Mouse (Mus musculus): ENCODE measurements at regions not wholly inside any gene's neighbourhood (a gene's known extent, or its start where the extent isn't known, plus 50 kb on each side); places are given as distances from the start of the nearest gene placed in this dataset.

DNA sequence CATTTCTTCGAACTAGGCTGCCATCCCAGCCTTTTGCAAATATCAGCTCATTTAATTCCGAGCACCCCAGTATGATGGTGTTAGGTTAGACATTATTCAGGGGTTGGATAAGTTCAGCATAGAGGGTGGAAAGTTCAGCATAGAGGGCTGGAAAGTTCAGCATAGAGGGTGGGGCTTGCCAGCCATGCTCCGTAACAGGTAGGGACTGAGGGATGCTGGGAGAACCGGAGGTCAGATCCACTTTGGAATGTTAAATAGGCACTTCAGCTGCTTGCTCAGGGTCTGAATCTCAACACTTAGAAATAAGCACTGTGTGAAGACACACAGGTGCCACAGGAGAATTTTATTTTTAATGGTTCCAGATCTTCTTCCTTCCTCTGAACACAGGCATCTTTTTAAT is 1170.9 kb upstream of the A1bg start:
- H3K27me3 ChIP-seq (ENCODE audit: control insufficient read depth, insufficient read depth, low read length): no peaks in the 10 kb centered on the region
- WGBS: 80% methylated on average over 4 of the region's 4 CpGs
- ATAC-seq (ENCODE audit: low read depth): no peak

DNA sequence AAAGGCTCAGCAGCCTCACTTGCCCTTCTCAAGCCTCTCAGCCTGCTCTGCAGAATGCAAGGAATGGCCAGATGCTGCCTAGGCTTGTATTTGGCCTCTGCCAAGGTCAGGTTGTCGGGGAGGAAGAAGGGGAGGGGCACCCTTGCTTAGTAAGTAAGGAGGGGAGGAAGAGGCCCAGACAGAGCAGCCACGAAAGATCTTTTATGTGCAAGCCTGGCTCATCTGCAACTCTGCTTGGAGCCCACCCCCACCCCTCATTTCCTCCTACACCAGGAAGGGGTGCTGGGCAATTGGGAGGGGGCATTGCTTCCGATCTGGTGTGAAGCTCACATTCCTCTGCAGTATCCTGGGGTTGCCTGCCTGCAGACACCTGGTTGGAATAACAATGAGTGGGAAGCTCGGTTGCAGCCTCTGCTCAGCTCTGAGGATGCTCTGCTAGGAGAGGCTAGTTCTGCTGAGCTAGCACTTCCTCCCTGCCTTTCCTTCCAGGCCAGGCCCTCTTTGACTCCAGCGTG is 1169.9 kb upstream of the A1bg start:
- WGBS: 8% methylated on average over 5 of the region's 5 CpGs
- Histone ChIP-seq H3K36me3 (ENCODE audit: control insufficient read depth, insufficient read depth, low read length) (no peaks in the 10 kb centered on the region), H3K27ac (ENCODE audit: low read depth, low read length) (peak overlapping the region; percentile 34; the same call in 1 of the 2 replicates), H3K9ac (replicated peaks; ENCODE audit: low read depth, low read length) (no peak overlapping the region), H3K4me1 (ENCODE audit: control insufficient read depth, insufficient read depth, low read length) (peaks cover 10% of the 10 kb centered on the region), H3K4me3 (ENCODE audit: low read depth, low read length) (no peak overlapping the region), H3K4me2 (ENCODE audit: low read depth, low read length) (no peak overlapping the region), H3K27me3 (ENCODE audit: control insufficient read depth, insufficient read depth, low read length) (no peaks in the 10 kb centered on the region), H3K9me3 (ENCODE audit: control insufficient read depth, low read length) (no peaks in the 10 kb centered on the region)
- ATAC-seq (ENCODE audit: low read depth): peak; percentile 89

More for the DNA sequence above, 1170.9 kb upstream of the A1bg start:
- Histone ChIP-seq H3K4me3 (ENCODE audit: low read depth, low read length) (no peak overlapping the region), H3K9me3 (ENCODE audit: control insufficient read depth, low read length) (no peaks in the 10 kb centered on the region), H3K36me3 (ENCODE audit: control insufficient read depth, insufficient read depth, low read length) (no peaks in the 10 kb centered on the region), H3K9ac (replicated peaks; ENCODE audit: low read depth, low read length) (no peak overlapping the region), H3K4me2 (ENCODE audit: low read depth, low read length) (no peak overlapping the region), H3K27ac (ENCODE audit: low read depth, low read length) (no peak overlapping the region), H3K4me1 (ENCODE audit: control insufficient read depth, insufficient read depth, low read length) (peaks cover 10% of the 10 kb centered on the region)

DNA sequence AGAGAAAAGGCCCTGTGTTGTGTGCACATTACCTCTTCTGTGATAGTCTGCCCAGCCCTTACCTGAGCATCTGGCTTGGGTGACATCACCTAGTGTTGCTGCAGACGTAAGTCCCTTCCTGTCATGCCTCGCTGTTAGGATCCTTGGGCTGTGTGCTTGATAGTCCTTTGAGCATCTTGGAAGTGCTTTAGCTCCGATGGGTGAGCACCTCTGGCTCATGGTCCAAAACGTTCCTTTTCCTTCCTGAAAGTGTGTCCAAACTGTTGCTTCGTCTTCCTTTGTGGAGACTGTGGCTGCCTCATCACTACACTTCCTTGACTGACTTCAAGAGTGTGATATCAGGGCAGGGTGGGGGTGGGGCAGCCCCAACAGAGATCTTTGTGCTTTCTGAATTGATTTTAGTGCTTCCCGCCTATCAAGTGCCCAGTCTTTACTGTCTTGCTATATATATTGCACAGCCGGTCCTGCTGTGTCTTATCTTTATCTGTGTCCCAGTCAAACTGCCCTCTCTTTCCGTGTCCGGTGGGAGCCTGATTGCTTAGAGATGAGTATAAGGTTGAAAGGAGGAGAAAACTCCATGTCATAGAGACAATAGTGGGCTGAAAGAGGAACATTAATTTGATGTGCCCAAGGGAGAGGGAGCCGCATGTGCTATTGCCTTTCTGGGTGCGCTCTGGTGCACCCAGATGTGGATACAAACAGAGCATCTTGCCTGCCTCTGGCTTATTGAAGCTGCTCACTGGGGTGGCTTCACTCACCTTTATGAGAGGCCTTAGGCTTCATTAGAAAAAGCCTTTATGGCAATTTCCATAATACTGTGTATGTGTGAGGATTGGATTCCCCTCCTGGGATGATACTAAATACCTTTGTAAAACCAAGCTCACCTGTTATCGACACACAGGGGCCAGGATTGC is 1169.2 kb upstream of the A1bg start:
- 41% methylated on average over 12 of the region's 12 CpGs for WGBS
- peak; percentile 52 for ATAC-seq (ENCODE audit: low read depth)

DNA sequence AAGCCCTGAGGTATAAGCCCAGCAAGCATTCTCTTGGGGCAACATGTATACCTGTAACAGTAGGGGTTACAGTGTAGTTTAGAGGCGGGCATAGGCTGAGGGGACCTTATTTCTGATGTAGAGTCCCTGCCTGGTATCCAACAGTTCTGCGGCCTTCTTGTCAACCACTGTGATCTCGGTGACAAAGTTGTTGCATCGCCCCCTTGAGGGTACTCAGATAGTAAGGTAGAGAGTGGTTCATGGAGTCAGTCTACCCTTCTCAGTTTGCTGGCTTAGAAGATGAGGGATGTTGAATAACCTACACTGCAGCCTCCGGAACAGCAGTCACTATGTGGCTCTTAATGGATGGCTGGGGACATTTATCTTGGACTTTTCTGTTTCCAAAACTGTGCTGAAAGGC is 1168.3 kb upstream of the A1bg start:
- no peak overlapping the region for H3K9ac ChIP-seq (replicated peaks; ENCODE audit: low read depth, low read length)
- peaks cover 10% of the 10 kb centered on the region for H3K4me1 ChIP-seq (ENCODE audit: control insufficient read depth, insufficient read depth, low read length)
- no peaks in the 10 kb centered on the region for H3K9me3 ChIP-seq (ENCODE audit: control insufficient read depth, low read length)
- 92% methylated on average over 5 of the region's 5 CpGs for WGBS
- no peaks in the 10 kb centered on the region for H3K36me3 ChIP-seq (ENCODE audit: control insufficient read depth, insufficient read depth, low read length)
- H3K4me3 ChIP-seq (ENCODE audit: low read depth, low read length): no peak overlapping the region
- ATAC-seq (ENCODE audit: low read depth): no peak
- no peak overlapping the region for H3K27ac ChIP-seq (ENCODE audit: low read depth, low read length)
- no peaks in the 10 kb centered on the region for H3K27me3 ChIP-seq (ENCODE audit: control insufficient read depth, insufficient read depth, low read length)
- H3K4me2 ChIP-seq (ENCODE audit: low read depth, low read length): no peak overlapping the region

More for the DNA sequence above, 1169.2 kb upstream of the A1bg start:
- Histone ChIP-seq H3K36me3 (ENCODE audit: control insufficient read depth, insufficient read depth, low read length) (no peaks in the 10 kb centered on the region), H3K9ac (replicated peaks; ENCODE audit: low read depth, low read length) (no peak overlapping the region), H3K4me2 (ENCODE audit: low read depth, low read length) (no peak overlapping the region), H3K4me3 (ENCODE audit: low read depth, low read length) (no peak overlapping the region), H3K27ac (ENCODE audit: low read depth, low read length) (no peak overlapping the region; the same call in 1 of the 2 replicates), H3K9me3 (ENCODE audit: control insufficient read depth, low read length) (no peaks in the 10 kb centered on the region), H3K27me3 (ENCODE audit: control insufficient read depth, insufficient read depth, low read length) (no peaks in the 10 kb centered on the region), H3K4me1 (ENCODE audit: control insufficient read depth, insufficient read depth, low read length) (peaks cover 10% of the 10 kb centered on the region)

GRCm38 (mm10) chr15:62088341-62088740 is 1165.5 kb upstream of the A1bg start:
- Histone ChIP-seq H3K4me1 (ENCODE audit: control insufficient read depth, insufficient read depth, low read length) (peaks cover 10% of the 10 kb centered on the region), H3K9ac (replicated peaks; ENCODE audit: low read depth, low read length) (no peak overlapping the region), H3K4me2 (ENCODE audit: low read depth, low read length) (no peak overlapping the region), H3K9me3 (ENCODE audit: control insufficient read depth, low read length) (no peaks in the 10 kb centered on the region), H3K36me3 (ENCODE audit: control insufficient read depth, insufficient read depth, low read length) (no peaks in the 10 kb centered on the region), H3K4me3 (ENCODE audit: low read depth, low read length) (no peak overlapping the region), H3K27me3 (ENCODE audit: control insufficient read depth, insufficient read depth, low read length) (no peaks in the 10 kb centered on the region), H3K27ac (ENCODE audit: low read depth, low read length) (no peak overlapping the region)
- WGBS: 94% methylated on average over 4 of the region's 4 CpGs
- ATAC-seq (ENCODE audit: low read depth): no peak

DNA sequence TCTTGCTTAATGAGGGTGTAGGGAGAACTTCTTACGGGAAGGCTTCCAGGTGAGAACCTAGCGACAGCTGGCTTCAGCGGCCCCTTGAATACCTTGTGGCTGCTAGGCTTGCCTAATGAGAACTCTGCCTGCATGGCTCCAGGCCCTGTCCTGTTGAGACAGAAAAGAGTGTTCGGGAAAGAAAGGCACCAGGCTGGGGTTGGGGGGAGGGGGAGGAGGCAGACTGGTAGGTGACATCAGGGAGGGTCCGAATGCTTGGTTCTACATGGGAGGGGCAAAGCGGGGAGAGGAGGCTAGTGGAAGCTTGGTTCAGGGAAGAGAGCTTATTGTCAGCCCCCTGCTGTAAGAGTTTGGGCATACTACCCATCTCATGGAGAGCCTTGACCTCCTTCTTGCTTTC is 1164.9 kb upstream of the A1bg start:
- Histone ChIP-seq H3K4me1 (ENCODE audit: control insufficient read depth, insufficient read depth, low read length) (peaks cover 9% of the 10 kb centered on the region), H3K4me2 (ENCODE audit: low read depth, low read length) (no peak overlapping the region), H3K9ac (replicated peaks; ENCODE audit: low read depth, low read length) (no peak overlapping the region), H3K9me3 (ENCODE audit: control insufficient read depth, low read length) (no peaks in the 10 kb centered on the region), H3K4me3 (ENCODE audit: low read depth, low read length) (no peak overlapping the region), H3K27me3 (ENCODE audit: control insufficient read depth, insufficient read depth, low read length) (no peaks in the 10 kb centered on the region), H3K36me3 (ENCODE audit: control insufficient read depth, insufficient read depth, low read length) (no peaks in the 10 kb centered on the region), H3K27ac (ENCODE audit: low read depth, low read length) (no peak overlapping the region)
- WGBS: 72% methylated on average over 6 of the region's 6 CpGs
- no peak for ATAC-seq (ENCODE audit: low read depth)

DNA sequence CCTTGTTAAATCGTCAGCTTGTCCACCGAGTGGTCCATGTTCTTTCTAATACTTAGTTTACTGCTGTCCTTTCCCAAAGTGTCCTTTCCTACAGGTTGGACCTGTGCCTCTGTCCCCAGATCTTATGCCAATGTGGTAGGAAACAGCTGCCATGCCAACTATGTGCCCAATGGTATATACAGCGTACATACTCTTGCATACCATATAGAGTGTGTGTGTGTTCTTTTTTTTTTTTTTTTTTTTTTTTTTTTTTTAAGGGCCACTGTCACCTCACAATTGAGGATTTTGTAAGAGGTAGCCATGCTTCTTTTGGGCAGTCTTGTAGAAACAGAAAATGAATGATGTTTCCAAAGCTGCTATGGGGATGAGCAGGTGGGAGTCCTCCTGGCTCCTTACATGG is 1163.2 kb upstream of the A1bg start:
- no peaks in the 10 kb centered on the region for H3K4me1 ChIP-seq (ENCODE audit: control insufficient read depth, insufficient read depth, low read length)
- H3K9me3 ChIP-seq (ENCODE audit: control insufficient read depth, low read length): no peaks in the 10 kb centered on the region
- no peaks in the 10 kb centered on the region for H3K36me3 ChIP-seq (ENCODE audit: control insufficient read depth, insufficient read depth, low read length)
- H3K27ac ChIP-seq (ENCODE audit: low read depth, low read length): no peak overlapping the region
- H3K27me3 ChIP-seq (ENCODE audit: control insufficient read depth, insufficient read depth, low read length): no peaks in the 10 kb centered on the region
- no peak for ATAC-seq (ENCODE audit: low read depth)
- no peak overlapping the region for H3K4me2 ChIP-seq (ENCODE audit: low read depth, low read length)
- no peak overlapping the region for H3K4me3 ChIP-seq (ENCODE audit: low read depth, low read length)
- WGBS: 54% methylated on average over 3 of the region's 3 CpGs
- H3K9ac ChIP-seq (replicated peaks; ENCODE audit: low read depth, low read length): no peak overlapping the region

- no peaks in the 10 kb centered on the region for H3K27me3 ChIP-seq (ENCODE audit: control insufficient read depth, insufficient read depth, low read length)
- ATAC-seq (ENCODE audit: low read depth): no peak
- H3K9me3 ChIP-seq (ENCODE audit: control insufficient read depth, low read length): no peaks in the 10 kb centered on the region
- WGBS: 95% methylated on average over 3 of the region's 3 CpGs
- no peaks in the 10 kb centered on the region for H3K4me1 ChIP-seq (ENCODE audit: control insufficient read depth, insufficient read depth, low read length)
- H3K4me2 ChIP-seq (ENCODE audit: low read depth, low read length): no peak overlapping the region
- H3K4me3 ChIP-seq (ENCODE audit: low read depth, low read length): no peak overlapping the region
- H3K27ac ChIP-seq (ENCODE audit: low read depth, low read length): no peak overlapping the region
- no peak overlapping the region for H3K9ac ChIP-seq (replicated peaks; ENCODE audit: low read depth, low read length)
- no peaks in the 10 kb centered on the region for H3K36me3 ChIP-seq (ENCODE audit: control insufficient read depth, insufficient read depth, low read length)
Observed at GRCm38 (mm10) chr15:62083347-62083746, 1160.5 kb upstream of the A1bg start.

GRCm38 (mm10) chr15:62082539-62082938 is 1159.7 kb upstream of the A1bg start:
- Histone ChIP-seq H3K9me3 (ENCODE audit: control insufficient read depth, low read length) (no peaks in the 10 kb centered on the region), H3K9ac (replicated peaks; ENCODE audit: low read depth, low read length) (no peak overlapping the region), H3K27ac (ENCODE audit: low read depth, low read length) (no peak overlapping the region), H3K4me1 (ENCODE audit: control insufficient read depth, insufficient read depth, low read length) (no peaks in the 10 kb centered on the region), H3K27me3 (ENCODE audit: control insufficient read depth, insufficient read depth, low read length) (no peaks in the 10 kb centered on the region), H3K36me3 (ENCODE audit: control insufficient read depth, insufficient read depth, low read length) (no peaks in the 10 kb centered on the region), H3K4me2 (ENCODE audit: low read depth, low read length) (no peak overlapping the region), H3K4me3 (ENCODE audit: low read depth, low read length) (no peak overlapping the region)
- 98% methylated on average over 2 of the region's 2 CpGs for WGBS
- ATAC-seq (ENCODE audit: low read depth): no peak

Data from neural tube, embryonic 14.5 days (tissue).